Mouse (Mus musculus): ENCODE results near the gene Lrrk1.
"Not testable (repeated sequence)": the region's sequence is repeated elsewhere in the genome, so short reads cannot be mapped to it uniquely, and the experiment has no call there.

Gene Lrrk1

GRCm38 (mm10) chr7:66195881-66196280 is 192.3 kb downstream of the Lrrk1 start:
- no peak for DNase-seq (ENCODE audit: low read depth, low spot score)

- DNase-seq (ENCODE audit: low read depth, low spot score) = peak; percentile 20
Measured at GRCm38 (mm10) chr7:66194511-66194910, 193.6 kb downstream of the Lrrk1 start.

- DNase-seq (ENCODE audit: low read depth, low spot score) = not testable (repeated sequence)
Measured at GRCm38 (mm10) chr7:66190385-66190784, 197.8 kb downstream of the Lrrk1 start.

GRCm38 (mm10) chr7:66187581-66188231 is 200.4 kb downstream of the Lrrk1 start:
- DNase-seq (ENCODE audit: low read depth, low spot score) = no peak

DNA sequence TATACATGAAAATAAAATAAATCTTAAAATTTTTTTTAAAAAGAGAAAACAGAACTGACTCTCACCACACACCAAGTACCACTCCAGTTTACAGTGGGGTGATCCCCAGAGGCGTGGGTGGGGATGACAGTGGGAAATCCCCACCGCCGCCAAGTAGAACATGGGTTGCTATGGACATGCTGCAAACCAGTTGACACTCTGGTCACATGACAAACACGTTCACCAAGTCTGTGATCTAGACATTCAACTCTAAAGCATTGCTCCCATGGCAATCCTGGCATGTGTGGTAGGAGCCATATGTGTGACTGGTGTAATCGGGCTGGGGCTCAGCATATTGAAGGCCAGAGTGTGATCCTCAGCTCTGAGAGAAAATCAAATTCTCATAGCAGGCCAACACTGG is 202.8 kb downstream of the Lrrk1 start:
- no peak for DNase-seq (ENCODE audit: low read depth, low spot score)

- no peak for DNase-seq (ENCODE audit: low read depth, low spot score)
Measured at GRCm38 (mm10) chr7:66184026-66184425, 204.1 kb downstream of the Lrrk1 start.

DNA sequence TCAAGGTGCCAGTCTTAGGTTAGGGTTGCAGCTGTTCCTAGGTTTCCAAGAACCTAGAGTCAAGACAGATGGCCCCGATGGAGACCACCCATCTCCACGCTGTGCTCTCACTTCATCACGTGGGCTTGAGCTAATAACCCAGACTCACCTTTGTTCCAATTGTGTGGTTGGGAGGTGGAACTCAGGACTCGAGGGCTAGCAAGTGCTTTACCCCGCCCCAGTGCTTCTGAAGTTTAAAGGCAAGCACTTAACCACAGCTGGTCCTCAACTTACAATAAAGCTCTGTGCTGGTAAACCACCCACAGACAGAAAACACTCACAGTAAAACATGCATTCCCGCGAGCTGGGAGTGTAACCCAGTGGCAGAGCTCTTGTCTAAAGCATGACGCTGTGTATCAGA is 204.7 kb downstream of the Lrrk1 start:
- no peak for DNase-seq (ENCODE audit: low read depth, low spot score)

- DNase-seq (ENCODE audit: low read depth, low spot score) = no peak
Measured at GRCm38 (mm10) chr7:66182075-66182715, 206.0 kb downstream of the Lrrk1 start.

- peak; percentile 68 for DNase-seq (ENCODE audit: low read depth, low spot score)
Measured at GRCm38 (mm10) chr7:66180711-66181365, 207.3 kb downstream of the Lrrk1 start.

DNA sequence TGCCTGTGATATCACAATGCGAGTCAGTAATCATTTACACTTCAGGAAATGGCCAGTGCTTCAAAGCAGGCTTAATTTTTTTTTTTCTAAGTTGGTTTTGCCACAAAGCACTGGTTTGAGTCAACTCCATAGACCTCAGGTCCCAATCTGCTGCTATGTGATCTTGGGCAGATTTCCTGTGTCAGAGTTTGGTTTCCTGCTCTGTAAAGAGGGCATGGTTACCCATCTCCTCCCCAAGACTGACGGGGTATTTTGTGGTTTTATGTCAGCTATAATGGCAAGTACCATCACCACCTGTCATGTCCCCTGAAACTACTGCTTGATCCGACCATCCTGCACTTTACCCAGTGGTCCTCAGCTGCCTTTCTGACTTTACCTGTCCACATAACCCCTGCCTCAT is 207.9 kb downstream of the Lrrk1 start:
- peak; percentile 3 for DNase-seq (ENCODE audit: low read depth, low spot score)

DNA sequence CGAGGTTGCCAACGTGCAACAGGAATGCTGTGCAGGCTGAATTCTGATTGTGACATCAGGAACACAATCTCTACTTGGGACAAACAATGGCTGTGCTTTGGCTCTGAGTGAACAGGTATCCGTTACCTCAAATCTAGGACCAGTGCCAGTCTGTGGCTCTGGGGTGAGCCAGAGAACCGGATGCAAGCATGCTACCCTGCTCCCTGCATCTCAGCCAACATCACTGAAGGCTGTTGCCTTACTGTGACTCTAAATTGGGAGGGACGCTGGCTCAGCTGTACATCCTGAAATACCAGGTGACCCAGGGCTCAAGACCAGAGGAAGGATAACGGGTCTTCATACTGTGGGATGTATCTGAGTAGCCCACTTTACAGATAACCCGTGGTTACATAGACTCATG is 208.4 kb downstream of the Lrrk1 start:
- DNase-seq (ENCODE audit: low read depth, low spot score) = peak; percentile 3

GRCm38 (mm10) chr7:66179120-66179581 is 209.0 kb downstream of the Lrrk1 start:
- peak; percentile 66 for DNase-seq (ENCODE audit: low read depth, low spot score)

GRCm38 (mm10) chr7:66178101-66178500 is 210.0 kb downstream of the Lrrk1 start:
- DNase-seq (ENCODE audit: low read depth, low spot score) = peak; percentile 83

DNA sequence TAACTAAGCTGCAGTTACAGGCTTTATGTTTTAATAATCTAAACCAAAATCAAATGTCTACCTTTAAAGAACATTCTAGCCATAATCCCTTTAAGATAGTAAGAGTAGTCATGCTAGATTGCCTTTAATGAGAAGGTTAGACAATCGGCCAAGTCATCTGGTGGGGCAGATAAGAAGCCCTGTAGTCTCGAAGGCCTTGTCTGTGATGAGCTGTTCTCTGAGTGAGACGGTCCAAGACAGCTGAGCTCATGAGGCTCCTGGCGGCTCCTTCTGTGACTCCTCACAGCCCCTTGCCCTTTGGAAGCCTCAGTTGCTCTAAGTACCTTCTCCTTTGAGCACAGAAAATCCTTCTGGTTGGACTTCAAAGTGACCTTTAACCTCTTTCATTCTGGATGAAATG is 211.2 kb downstream of the Lrrk1 start:
- no peak for DNase-seq (ENCODE audit: low read depth, low spot score)
